Mouse (Mus musculus): Measurements from ENCODE around the gene Trmt10c.

Trmt10c gene

DNA sequence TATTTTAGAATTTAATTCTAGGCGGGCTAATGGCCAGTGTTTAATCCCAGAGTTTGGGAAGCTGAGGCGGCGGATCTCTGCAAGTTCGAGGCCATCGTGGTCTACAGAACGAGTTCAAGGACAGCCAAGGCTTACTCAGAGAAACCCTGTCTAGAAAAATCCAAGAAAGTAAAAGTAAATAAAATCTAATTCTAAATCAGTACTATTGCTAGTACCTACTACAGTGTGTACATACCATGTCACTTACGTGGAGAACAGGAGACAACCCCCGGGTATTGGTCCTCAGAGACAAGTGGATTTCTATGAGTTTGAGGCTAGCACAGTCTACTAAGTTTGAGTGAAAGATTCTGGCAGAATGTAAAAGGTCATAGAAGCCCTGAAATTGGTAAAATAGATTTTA lies 471 bp upstream of the Trmt10c start:
- DNase-seq: no peak

DNA sequence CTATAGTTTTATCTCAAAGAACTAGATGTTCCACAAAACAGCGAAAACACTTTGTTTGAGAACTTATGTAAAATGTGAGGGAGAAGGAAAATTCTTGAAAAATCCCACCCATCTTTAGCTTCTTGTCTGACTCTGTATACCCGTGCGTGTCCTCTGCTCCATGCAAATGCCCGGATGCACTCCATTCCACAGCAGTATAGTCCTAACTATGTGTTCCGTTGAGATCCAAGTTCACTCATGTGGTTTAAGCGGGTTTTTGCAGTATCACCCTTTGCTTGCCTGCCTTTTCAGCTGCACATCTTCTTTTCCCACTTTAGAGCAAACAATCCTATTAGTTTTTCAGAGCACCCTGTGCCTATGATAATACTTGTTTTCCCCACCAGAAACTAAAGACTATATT lies 1.1 kb downstream of the Trmt10c start:
- no peak for DNase-seq

DNA sequence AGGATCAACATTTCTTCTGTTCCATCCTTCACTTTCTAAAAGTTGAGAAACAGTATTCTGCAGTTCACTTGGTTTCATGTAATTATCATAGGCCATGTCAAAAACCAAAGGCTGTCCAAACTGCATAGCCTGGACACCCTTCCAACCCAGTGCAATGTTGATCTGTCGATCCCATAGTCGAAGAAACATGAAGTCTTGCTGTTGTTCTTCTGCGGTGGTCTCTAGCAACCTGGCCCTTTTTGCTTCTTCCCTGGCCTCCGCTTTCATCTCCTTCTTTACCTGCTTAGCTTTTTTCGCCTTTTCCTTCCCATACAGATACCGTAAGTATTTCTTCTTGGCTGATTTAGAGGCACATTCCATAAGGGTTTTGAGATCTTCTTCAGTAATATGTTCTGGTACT lies 3.1 kb downstream of the Trmt10c start:
- no peak for DNase-seq

DNA sequence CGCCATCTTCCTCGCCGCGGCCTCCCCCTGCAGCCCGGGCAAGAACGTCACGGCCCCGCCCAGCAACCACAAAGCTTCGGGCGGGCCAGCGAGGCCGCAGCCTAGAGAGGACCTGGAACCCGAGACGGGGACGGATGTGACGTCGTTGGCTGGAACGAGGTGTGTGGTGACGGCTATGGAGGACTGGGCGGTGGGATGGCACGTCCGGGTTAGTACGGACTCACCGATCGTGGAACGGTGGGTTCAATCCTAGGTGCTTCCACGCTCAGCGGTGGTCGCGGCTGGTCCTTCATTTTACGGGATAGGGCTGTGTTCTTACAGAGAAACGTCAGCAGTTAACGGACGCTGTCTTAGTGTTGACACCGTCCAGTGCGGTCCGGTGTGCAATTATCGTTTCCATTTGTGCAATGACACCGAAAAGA lies 7.9 kb downstream of the Trmt10c start, which contains the start of gene Pcnp:
TSS of gene Pcnp (minus strand) at position 79 of the 422 bp plus-strand sequence.
- peak; percentile 99 for DNase-seq

DNA sequence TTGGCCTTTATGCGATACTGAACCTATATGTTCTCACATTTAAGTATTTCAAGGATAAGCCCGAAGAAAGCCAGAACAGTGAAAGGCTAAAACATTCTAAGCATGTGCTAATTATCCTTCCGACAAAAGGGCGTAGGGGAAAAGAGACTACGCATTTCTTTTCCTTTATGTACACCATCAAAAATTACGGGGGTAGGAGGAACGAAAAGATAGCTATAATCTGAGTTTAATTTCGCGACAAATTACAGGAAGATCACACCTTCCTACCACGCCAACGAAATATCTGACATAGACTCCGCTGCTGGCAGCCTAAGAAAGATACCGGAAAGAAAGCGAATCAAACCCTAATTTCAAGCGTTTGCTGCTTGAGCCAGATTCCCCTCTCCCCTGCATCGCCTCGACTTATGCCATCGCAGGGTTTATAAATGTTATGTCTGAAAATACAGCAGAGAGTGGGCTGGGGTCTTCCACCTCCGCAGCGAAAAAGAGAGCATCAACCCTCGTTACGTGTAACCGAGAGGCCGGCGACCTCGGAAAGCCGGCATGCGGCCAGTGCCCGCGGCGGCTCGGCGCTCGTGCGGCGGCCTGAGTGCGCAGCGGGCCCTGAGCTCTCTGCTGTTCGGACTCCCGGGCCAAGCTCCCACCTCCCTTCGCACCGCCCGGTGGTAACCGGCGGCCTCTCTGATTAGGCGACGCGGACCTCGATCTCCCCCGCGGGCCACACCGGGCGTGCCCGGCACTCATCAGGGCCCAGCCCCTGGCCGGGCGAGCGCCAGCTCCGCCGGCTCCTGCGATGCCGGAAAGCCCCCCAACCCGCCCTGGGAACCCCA lies 8.7 kb downstream of the Trmt10c start:
- peak; percentile 75 for DNase-seq

DNA sequence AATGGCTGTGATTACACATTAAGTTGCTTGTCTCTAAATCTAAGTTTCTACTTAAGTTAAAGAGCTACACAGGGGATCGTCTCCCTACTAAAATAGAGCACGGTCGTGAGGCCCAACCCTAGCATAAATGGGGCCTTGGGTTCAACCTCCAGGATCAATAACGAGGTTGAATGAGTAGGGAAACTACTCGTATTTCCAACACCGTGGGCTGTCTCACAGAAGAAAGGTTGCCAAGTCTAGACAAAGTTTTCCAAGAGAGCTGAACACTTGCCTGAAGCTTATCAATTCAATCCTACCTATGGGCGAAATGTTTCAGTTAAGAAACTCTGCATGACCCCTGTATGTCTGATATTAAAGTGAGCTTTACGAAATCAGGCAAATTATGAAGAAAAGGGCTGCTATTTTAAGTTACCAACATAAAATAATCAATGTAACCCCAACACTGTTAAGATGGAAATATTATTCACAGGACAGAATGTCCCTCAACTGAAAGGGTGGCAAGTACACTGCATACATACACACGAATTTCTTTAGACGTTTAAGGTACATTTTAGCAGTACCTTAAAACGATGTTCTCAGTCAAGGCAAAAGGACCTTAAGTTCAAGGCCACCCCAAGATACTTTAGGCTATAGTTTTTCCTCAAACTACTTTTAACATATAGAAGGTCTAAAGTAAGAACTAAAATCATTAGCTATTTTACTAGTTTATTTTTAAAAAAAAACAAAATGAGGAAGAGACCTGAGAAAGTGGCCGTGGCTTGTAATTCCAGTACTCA lies 9.6 kb downstream of the Trmt10c start:
- no peak for DNase-seq

DNA sequence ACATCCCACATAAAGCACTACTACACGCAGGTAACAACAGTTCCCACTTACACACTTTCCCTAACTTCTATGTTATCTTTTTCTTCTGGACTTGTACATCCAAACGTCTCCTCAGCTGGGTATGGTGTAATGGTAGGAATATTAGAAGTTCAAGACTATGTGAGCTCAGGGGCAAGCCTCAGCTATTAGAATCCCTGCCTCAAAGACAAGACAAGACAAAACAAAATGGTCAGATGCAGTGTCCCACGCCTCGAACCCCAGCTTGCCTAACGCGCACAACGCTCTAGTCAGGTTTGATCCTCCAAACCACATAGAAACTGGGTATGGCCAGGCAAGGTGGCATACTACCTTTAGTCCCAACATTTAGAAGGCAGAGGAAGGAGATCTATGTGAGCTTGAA lies 18.0 kb downstream of the Trmt10c start:
- DNase-seq: no peak

DNA sequence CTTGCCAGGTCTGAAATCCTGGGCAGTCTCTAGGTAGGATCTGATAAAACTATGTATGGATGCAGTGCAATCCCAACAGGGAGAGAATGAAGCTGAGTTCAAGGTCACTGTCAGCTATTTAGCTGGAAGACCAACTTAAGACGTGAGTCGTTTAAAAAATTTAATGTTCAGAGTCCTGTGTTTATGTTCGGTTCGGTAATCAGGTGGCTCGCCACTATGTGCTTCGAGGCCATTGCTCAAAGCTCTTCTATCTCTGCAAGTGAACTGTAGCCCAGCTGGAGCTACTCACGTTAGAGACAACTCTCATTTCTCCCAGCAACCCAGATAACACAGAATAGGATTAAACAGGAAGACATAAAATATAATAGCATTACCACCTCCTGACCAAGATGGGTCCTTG lies 23.5 kb downstream of the Trmt10c start:
- no peak for DNase-seq

DNA sequence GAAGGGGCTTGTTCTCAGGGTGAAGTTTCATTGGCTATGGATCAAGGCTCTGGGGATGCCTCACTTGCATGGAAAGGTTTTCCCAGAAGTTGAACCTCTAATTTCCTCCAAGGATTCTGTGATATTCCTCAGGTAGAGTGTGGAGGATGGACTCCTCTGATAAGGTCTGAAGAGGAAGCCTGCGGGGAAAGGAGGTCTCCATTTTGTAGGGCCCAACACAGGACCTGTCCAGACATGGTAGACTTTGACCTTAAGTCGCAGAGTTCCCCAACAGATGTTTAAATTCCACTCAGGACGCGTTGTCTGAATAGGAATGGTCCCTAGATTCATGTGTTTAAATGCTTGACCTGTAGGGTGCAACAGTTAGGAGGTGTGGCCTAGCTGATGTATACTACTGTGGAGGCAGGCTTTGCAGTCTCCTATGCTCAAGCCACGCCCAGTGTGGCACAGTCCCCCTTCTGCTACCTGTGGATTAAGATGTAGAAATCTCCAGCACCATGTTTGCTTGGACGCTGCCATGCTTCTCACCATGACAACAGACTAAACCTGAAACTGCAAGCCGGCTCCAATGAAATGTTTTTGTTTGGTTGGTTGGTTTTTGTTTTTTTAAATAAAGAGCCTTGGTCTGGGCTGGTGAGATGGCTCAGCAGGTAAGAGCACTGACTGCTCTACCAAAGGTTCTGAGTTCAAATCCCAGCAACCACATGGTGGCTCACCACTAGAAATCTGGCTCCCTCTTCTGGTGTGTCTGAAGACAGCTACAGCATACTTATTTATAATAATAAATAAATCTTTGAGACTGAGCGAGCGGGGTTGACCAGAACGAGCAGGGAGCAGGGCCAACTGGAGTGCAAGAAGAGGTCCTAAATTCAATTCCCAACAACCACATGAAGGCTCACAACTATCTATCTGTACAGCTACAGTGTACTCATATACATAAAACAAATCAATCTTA lies 24.6 kb downstream of the Trmt10c start:
- no peak for DNase-seq

DNA sequence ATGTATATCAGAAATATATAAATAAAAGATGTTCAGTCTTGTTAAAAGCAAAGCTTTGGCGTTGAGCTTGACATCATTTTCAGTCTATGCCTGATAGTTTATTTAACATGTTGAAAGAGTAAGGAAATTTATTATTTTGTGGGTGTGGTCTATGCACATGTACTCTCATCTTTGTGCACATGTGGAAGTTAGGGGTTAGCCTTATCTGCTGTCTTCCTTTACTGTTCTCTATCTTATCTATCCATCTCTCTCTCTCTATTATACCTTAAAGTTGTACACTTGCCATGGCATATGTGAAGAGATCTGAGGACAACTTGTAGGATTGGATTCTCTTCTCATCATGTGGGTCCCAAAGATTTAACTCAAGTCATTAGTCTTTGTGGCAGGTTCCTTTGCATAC lies 28.8 kb downstream of the Trmt10c start:
- DNase-seq: no peak

DNA sequence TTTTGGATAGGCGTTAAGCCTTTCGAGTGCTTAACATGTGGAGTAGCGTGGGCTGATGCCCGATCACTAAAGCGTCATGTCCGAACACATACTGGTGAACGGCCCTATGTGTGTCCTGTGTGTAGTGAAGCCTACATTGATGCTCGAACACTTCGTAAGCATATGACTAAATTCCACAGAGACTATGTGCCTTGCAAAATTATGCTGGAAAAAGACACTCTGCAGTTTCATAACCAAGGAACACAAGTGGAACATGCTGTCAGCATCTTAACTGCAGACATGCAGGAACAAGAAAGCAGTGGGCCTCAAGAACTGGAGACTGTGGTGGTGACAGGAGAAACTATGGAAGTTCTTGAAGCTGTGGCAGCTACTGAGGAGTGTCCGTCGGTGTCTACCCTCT lies 30.8 kb downstream of the Trmt10c start:
- DNase-seq: no peak

DNA sequence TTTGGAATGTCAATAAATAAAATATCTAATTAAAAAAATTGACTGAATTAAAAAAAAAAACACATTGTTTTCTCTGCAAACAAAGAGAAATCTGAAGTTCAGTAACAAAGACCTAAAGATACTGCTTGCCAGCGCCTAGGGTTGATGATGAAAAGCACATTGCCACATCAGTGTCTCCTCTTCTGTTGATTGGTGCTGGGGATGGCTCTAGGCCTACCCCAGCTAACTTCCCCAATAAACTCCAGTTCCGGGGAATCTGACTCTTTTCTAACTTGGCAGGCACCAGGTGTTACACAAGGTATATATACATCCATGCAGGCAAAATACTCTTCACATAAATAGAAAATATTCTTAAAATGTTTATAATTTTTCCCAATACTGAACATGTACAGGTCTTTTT lies 43.4 kb downstream of the Trmt10c start:
- no peak for DNase-seq

DNA sequence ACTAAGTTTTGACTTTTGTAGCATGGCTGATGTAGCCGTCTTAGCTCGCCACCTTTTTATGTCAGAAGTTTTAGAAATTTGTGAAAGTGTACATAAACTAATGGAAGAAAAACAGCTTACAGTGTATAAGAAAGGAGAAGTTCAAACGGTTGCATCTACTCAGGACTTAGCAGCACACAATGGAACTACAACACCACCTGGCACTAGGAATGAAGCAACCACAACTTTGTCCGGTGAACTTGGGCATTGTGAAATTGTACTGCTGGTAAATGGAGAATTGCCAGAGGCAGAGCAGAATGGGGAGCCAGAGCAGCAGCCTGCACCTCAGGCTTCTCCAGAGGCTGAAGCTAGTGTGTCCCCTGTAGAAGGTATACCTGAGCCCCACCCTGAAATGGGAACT lies 47.3 kb downstream of the Trmt10c start:
- DNase-seq: no peak

DNA sequence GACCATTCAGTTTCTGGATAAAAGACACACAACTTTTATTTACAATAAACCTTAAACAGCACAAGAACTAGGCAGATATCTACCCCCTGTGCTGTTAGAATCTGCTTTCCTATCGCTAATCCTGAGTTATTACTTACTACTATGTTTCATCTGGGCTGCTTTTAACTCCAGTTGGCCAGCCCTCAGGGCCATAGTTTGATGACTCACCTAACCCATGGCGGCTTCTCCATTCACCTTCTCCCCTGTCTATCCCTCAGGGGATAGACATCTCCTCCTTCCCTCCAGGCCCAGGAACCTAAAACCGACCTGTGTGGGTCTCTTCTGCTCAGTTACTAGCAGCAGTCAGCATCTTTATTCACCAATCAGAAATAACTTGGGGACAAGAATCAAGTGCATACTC lies 51.6 kb downstream of the Trmt10c start:
- DNase-seq: no peak

Data from kidney, postnatal 10 days (tissue).